Mouse (Mus musculus) cerebellum, postnatal 4 days (tissue): ENCODE results near the gene Gadd45g.
"Not testable (repeated sequence)": the region's sequence is repeated elsewhere in the genome, so short reads cannot be mapped to it uniquely, and the experiment has no call there.

Experiments
- DNase-seq, 2 experiments: peaks; one replicate each; pipeline ENCODE4 v3.0.0; 2022; ENCODE audit warnings: low spot score in 2 of 2, mixed read lengths in 1 of 2

Gadd45g gene

DNA sequence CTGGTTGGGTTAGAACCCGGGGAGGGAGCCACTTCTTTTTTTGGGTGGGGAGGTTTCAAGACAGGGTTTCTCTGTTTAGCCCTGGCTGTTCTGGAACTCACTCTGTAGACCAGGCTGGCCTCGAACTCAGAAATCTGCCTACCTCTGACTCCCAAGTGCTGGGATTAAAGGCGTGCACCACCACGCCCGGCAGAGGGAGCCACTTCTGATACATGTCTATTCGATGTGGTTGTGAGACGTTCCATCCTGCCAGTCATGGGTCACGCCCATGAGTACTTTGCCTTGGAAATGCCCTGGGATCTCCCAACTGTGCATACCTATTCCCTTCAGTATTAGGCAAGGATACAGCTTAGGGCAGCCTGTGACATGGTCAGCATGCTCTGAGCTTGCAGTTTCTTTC, 12.5 kb upstream of the Gadd45g start:
- DNase-seq = not testable (repeated sequence)

DNA sequence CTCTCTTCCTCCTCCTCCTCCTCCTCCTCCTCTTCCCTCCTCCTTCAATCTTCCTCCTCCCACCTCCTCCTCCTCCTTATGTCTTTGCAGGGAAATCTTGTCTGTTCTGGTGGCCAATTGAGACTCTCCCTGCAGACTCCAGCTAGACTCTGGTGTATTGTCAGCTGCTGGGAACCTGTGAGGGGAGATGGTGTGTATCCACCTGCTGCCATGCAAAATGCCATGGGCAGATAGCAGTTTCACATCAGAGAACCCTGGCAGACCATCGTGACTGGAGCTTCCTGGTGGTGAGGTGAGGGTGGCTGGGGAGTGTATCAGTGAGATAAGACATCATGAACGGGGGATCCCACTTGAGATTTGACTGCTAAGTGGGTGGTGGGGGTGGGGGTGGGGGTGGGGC, 12.0 kb upstream of the Gadd45g start:
- no peak for DNase-seq

DNA sequence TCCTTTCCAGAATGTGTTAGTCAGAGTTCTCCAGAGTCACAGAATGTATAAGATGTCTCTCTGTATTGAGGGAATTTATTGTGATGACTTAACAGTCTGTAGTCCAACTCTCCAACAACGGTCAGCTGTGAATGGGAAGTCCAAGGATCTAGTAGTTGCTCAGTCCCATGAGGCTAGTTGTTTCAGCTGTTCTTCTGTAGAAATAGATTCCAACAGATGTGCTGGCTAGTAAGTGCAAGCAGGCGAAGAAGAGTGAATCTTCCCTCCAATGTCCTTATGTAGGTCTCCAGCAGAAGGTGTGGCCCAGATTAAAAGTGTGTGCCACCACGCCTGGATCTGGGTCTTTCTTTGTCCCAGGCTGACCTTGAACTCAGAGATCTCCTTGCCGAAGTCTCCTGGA, 11.3 kb upstream of the Gadd45g start:
- DNase-seq = not testable (repeated sequence)

DNA sequence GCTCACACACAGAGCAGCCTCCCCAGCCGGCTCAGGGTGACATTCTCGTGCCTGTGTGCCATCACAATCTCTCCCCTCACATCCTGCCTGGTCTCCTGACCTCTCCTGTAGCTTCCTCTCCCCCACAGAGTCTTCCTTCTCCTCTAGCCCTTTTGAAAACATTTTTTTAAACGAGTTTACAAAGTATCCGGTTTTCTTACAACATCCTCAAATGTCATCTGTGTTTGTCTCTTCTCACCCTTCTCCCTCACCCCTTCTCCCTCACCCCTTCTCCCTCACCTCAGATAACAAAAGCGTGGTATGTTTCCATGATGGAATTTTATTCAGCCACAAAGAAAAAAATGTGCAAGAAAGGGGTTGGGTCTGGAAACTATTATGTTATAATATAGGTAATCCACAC, 9.1 kb upstream of the Gadd45g start:
- DNase-seq = no peak

DNA sequence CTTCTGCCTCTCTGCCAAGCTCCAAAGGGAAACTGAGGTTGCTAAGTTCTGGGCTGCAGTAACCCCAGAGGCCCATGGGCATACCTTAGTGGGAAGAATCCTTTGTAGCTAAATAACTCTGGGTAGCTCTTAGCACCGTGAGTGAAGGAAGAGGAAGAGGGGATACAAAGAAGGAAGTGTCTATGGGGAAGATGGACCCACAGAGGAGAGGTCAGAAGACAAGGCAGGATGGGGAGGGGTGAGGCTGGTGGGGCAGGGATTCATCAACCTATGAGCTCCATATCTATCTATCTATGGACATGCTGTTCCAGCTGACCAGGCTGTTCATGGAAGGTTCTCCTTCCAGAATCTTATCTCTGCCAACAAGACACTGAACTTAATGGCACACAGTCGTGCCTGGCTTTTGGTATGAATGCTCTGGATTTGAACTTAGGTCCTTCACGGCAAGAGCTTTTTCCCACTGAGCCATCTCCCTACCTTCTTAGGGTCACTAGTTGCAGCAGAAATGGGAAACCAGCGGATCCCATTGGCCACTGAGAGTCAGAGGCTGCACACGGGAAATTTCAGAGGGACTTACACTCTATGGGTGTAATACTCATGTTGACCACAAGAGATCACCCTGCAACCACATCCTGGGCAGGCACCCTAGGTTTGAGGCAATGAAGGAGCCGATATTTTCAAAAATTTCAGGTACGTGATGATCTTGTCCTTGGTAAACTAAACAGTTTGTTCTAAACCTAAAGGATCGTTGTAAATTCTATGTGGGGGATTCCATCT, 7.0 kb upstream of the Gadd45g start:
- DNase-seq = no peak

DNA sequence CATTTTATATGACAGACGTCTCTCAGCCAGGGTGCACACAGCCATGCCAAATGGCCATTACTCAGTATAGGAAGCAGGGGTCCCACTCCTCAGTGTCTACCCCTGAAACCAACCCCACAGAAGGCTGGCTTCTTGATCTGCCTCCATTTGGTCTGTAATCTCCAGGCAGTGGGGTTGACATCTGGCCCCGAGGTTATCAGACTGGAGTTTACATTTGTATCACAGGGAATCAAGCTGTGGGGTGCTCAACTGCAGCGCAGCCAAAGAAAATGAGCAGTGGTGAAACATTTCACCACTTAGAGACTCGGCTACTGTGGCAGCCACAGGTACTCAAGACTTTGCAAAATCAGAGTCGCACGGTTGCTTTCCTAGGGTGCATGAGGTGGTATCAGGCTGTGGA, 5.8 kb upstream of the Gadd45g start:
- no peak for DNase-seq

DNA sequence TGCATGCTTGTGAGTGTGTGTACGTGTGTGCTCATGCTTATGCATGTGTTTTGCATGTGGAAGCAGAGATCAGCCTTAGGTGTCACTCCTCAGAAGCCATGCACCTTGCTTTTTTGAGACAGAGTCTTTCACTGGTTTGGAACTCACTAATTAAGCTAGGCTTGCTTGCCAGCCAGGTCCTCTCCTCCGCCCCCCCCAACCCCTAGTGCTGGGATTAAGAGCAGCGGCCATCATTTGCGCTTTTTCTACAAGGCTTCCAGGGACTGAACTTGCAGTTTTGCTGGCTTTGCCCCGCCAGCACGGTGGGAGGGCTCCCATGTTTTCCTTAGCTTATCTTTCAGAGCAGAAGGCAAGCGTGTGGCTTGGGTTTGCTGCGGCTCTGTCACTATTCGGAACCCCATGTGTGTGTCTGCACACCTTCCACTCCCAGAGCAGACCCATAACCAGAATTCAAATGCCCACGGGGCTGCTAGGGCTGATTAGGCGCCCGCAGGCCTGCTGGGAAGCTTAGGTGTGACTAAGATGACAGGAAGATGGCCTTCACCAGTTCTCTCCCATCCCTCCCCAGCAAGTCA, 4.8 kb upstream of the Gadd45g start:
- no peak for DNase-seq

DNA sequence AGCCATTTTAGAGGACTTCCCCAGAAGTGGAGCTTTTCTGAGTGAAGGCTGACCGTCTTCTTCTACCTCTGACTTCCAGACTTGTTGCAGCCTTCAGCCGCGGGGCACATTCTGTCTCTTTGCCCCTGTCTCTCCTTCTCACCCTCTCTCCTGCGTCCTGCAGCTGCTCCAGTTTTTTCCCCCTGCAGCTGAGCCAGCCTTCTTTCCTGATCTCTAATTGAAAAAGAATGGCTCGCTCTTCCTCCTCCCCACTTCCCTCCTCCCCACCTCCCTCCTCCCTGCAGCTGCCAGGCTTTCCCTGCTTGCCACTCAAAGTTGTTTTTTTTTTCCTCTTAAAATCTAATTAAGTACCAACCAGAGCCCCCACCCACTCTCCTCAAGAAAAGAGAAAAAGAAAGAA, 4.3 kb upstream of the Gadd45g start:
- DNase-seq = no peak

DNA sequence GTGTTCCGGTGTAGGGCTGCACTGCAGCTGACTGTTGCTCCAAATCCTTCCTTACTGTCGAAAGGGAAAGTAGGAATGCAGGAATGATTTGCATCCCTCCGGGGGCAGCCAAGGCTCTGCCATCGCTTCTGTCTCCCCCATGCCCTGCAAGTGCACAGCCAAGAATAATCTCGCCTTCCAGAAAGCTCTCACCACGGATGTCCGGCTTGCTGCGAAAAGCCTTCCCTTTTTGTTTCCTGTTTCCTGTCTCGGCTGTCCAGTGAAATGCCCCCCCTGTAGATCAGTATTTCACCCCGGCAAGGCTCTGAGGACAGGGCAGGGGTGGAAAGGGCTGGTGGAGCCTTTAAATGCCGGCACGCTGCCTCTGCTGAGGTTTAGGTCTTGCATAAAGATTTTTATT, 3.7 kb upstream of the Gadd45g start:
- DNase-seq = no peak

DNA sequence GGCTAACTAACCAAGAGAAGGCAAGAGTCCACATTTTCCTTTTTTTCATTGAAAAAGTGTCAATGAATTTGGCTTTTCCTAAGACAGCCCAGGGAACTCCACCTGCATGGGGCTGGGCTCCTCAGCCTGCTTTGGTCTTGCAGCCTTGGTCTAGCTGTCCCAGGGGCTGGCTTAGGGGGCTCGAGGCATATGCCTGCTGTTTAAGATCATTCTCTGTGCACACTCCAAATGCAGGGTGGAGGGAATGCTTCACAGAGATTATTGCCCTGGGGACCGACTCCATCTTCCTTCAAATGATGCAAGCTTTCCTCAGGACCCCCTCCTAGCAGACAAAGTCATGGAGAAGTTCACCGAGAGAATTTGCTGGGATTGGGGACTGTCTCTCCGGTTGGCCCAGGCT, 3.2 kb upstream of the Gadd45g start:
- no peak for DNase-seq

DNA sequence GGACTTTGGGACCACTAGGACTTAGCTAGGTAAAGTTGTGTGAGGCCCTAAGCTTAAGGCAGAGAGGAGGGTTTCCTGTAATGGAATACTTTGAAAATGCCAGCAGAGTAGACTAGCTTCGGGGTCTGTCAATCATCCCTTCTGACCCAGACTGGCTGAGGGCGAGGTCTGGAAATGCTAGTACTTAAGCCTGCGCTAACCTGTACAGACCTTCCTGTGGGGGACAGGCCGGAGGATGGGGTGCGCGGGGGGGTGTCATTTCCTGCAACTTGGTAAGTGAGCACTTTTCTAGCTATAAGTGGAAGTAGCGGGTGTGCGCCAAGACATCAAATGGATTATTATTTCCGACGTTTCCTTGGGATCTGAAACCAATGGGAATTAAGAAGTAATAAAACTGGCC, 2.4 kb upstream of the Gadd45g start:
- DNase-seq = no peak

DNA sequence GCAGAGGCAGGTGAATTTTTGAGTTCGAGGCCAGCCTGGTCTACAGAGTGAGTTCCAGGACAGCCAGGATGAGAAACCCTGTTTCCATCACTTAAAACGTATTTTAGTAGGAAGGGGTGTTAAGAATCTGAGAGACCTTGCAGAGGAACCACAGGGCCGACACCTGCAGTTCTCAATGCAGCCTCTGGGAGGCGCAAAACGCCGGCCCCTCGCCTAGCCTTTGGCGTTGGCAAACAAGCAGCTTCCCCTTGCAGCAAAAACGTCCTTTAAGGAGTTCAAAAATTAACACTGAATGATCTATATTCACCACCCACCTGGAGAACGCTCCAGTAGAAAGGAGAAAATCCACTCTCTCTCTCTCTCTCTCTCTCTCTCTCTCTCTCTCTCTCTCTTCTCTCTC, 1.8 kb upstream of the Gadd45g start:
- peak; percentile 71 to 88 for DNase-seq

DNA sequence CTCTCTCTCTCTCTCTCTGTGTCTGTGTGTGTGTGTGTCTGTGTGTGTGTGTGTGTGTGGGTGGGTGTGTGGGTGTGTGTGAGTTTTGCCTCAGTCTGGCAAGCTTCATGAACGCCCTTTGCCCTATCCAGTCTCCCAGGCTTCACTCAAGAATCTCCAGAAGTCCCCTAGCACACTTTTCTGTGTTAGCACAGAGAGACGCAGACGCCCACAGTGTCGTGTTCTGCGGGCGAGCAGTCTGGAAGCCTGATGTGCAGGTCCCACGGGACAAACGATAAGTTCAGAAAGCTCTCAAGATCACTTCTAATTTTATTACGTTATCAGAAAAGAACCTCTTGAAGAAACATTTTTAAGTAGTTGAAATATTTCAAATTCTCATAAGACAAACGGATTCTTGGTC, 1.4 kb upstream of the Gadd45g start:
- DNase-seq = no peak

DNA sequence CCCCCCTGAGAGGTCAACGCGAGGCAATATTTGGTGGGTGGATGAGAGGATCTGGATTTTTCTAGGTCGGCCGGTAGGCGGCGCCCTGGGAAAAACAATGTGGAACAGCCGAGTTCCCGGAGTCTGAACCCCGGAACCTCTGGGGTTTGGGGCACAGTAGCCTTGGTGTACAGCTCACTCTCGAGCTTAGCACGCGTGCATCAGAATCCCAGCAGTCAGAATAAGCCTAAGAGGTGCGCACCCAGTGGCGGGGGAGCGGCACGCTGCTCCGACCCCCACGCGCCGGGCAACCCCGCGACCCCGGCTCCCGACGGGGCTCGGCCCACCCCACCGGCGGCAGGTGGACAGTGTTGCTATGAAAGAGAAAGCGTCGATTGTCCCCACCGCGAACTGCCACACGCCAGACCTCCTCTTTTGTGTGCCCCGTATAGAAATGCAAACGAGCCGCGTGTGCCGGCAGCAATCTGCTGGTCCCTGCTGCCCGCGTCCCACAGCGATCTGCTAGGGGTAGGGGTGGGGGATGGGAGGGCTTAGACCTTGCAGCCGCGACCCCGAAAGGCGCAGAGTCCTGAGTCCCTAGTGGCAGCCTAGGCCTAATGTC, 787 bp upstream of the Gadd45g start:
- peak; percentile 79 to 83 for DNase-seq

DNA sequence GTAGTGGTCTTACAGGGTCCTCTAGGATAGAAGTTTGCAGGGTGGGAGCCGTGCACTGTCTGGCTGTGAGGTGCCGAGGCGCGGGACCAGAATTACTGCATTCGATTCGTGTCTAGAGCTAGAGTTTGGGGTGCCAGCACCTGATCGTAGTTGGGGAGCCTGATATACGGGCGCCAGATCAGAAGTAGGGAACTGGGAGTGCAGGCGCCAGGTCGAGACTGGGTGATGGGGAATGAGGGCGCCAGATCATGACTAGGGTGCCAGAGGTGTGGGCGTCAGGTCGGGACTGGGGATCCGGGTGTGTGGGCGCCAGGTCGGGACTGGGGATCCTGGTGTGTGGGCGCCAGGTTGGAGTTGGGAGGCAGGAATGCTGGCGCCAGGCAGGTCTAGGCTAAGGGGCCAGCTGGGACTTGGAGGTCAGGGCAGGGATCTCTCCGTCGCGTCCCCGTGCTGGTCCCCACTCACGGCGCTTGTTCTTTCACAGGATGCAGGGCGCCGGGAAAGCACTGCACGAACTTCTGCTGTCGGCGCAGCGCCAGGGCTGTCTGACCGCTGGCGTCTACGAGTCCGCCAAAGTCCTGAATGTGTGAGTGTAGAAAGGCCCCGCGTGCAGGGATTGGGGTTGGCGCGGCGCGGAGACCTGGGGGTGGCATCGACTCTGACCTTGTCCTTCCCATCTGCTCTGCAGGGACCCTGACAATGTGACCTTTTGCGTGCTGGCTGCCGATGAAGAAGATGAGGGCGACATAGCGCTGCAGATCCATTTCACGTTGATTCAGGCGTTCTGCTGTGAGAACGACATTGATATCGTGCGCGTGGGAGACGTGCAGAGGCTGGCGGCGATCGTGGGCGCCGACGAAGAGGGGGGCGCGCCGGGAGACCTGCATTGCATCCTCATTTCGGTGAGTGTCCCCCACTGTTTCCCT, 653 bp downstream of the Gadd45g start:
- peak; percentile 43 to 67 for DNase-seq

DNA sequence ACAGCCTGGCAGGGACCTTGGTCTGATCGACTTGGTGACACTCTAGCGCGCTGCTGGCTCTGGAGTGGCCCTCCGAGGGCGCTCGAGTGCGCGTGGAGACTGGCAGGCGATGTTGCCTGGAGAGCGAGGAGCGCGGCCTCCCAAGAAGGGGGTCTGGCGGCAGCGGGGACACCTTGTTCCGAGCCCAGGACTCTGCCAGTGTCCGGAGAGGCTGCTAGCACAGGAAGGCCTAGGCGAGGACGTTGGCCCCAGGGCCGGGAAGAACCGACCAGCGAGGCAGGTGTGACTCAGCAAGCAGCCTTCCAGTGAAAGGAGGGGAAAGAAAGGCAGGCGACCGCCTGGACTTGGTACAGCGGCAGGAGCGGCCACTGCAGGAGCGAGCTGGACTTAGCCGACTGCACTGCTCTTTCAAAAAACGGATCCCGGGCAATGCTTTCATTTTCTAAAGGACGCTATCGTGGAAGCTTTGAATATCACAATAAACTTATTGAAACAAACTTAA, 1.6 kb downstream of the Gadd45g start:
- DNase-seq = peak; percentile 63 to 80

DNA sequence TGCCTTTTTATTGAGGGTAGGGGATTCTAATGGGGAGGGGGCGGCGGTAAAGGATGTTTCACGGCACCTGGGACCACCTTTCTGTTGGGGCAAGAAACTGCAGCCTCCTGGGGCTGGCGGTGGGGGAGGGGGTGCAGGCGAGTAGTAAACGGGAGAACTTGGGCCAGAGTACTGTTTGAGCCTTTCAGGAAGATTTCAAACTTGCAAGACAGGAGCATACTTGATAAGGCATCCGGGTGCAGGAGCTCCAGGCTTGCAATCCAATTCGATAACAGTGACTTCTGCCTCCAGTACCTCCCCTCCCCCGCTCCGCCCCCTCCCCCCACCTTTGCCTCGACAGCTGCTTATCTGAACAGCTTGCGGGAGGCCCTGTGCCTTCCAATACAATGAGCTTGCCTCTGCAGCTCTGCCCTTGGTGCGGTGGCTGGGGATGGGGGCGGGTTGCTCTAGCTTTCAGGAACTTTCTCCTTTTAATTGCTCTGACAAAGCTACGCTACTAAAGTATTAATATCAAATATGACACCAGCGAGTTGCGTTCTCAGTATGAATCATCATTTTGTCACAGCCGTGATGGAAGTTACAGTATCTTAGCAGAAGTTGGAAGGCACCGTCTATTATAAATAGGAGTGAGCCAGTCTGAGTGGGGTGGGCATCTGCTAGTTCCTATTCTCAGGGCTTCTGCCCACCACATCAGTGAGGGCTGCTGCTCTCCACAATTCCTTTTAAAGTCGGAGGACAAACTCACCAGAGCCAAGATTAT, 2.2 kb downstream of the Gadd45g start:
- DNase-seq = no peak

DNA sequence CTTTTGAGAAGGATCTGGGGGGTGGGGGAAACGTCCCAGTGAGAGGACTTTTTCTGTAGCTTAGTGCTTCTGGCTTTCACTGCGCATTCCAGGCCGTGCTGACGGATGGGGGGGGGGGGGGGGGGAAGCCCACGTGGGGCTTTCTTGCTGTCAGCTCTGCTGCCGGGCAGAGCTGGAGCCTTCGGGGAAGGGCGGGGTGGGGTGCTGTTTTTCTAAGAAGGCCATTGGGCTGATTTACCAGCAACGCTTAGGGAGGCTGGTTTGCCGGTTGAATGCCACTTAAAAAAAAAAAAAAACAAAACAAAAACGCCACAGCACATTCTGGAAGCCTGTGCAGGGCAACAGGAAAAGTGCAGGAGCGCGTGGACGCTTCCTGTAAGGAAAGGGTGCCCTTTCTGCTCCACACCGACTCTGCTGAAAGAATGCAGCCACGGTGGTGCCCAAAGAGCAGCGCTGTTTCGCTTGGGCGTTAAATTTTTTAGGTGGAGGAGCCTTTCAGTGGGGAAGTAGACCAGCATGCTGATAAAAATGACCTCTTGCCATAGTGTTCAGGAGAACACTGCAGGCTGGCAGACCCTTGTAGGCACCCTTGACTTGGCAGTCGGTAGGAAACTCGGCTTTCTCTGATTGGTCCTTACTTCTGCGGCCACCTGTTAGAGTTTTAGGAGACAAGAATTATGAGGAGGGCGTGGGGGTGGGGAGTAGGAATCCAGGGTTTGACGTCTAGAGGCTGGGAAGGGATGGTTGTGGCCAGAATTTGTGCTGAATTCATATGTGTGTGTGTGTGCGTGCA, 3.0 kb downstream of the Gadd45g start:
- no peak for DNase-seq

DNA sequence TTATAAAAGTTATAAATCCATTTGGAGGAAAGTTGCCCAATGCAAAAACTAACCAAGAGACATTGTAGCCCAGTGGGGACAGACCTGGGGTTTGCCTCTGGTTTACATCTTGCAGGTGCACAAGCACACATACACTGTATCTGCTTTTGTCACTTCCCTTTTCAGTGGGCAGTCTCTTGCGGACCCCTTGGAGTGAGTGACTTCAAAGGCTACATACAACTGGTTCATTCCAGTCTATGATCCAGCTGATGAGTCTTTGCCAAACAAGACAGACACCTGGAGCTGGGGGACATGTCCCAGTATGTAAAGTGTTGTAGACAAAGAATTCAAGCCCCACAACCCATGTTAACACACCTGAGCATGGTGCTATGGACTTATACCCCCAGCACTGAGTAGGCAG, 4.1 kb downstream of the Gadd45g start:
- no peak for DNase-seq

DNA sequence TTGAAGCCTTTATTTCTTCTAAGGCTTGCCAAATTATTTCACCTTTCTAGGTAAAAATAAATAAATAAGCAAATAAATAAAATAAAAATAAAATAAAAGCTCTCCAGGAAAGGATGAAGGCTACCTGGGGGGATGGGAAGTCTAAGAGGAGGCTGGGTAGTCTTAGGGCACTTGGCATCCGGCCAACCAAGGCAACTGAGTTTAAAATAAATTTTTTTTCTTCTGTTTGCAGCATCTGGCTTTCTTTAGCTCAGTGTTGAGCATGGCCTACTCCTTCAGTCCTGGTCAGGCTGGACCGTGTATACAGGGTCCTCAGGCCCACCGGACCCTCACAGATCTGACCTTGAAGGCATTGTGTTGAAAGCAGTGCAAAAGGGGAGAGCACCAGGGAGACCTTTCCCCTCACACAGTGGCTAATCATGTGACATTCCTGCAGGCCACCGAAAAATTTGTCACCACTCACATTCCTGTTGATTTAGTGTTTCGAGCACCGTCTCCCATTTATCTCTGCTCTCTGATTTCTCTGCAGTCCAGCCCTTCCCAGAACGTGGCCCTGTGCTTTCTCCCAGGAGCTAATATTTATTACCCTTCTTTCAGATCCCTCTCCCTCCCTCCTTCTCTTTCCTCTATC, 6.2 kb downstream of the Gadd45g start:
- DNase-seq = no peak
